Mouse (Mus musculus) forebrain, embryonic 16.5 days (tissue): ENCODE data around the gene Foxn3. TPM values are rescaled to one million over a fixed set of nuclear protein-coding genes. Genes with fewer than 3 reads are reported as not detected.

ENCODE experiments used
- ATAC-seq: fragments of 200-750 bp; cut with Nextera tagmentation; 2 replicates; pipeline ENCODE4 v1.8.0; 2017; ENCODE audit warnings: mild to moderate bottlenecking, moderate library complexity
- H3K27ac ChIP-seq: fragments of 300-500 bp; sonication (generic); 2 replicates; pipeline ENCODE4 v1.5.1; 2014; ENCODE audit warnings: low read length, control low read depth
- H3K27me3 ChIP-seq: fragments of 300-500 bp; sonication (generic); replicated peaks from 2 replicates; pipeline ENCODE4 v1.6.1; 2014; ENCODE audit warnings: low read length; ENCODE audit not compliant: control insufficient read depth, insufficient read depth
- H3K36me3 ChIP-seq: fragments of 300-500 bp; sonication (generic); 2 replicates; pipeline ENCODE4 v1.6.1; 2014; ENCODE audit not compliant: control insufficient read depth, insufficient read depth
- H3K4me1 ChIP-seq: fragments of 300-500 bp; sonication (generic); replicated peaks from 2 replicates; pipeline ENCODE4 v1.6.1; 2014; ENCODE audit warnings: low read length; ENCODE audit not compliant: control insufficient read depth, insufficient read depth
- H3K4me2 ChIP-seq: fragments of 300-500 bp; sonication (generic); 2 replicates; pipeline ENCODE4 v1.6.1; 2014; ENCODE audit warnings: mild to moderate bottlenecking, low read length, control low read depth
- H3K4me3 ChIP-seq: fragments of 300-500 bp; sonication (generic); replicated peaks from 2 replicates; pipeline ENCODE4 v1.5.1; 2014; ENCODE audit warnings: mild to moderate bottlenecking, low read length, control low read depth
- H3K9ac ChIP-seq: fragments of 300-500 bp; sonication (generic); replicated peaks from 2 replicates; pipeline ENCODE4 v1.6.1; 2014; ENCODE audit warnings: low read depth, low read length, control low read depth
- H3K9me3 ChIP-seq: fragments of 300-500 bp; sonication (generic); 2 replicates; pipeline ENCODE4 v1.6.1; 2016; ENCODE audit warnings: low read length; ENCODE audit not compliant: control insufficient read depth
- WGBS: fragments of 180-500 bp; shearing (Covaris S2); extraction: QIAGEN DNeasy Blood & Tissue Kit; methylation state at CpG from one replicate; pipeline ENCODE4 v1.1.7; 2014; 5-methylcytosine and 5-hydroxymethylcytosine counted together
- polyA plus RNA-seq: library from polyadenylated mRNA; unstranded; fragments of >200 nt; fragmentation: Nextera tagmentation; extraction: Ambion mirVana; gene quantifications from 2 replicates; pipeline ENCODE4 v1.2.1, GENCODE M21; 2015

Foxn3 gene
- polyA plus RNA-seq, 1 experiment from 2014 or later, result 78.0 TPM

DNA sequence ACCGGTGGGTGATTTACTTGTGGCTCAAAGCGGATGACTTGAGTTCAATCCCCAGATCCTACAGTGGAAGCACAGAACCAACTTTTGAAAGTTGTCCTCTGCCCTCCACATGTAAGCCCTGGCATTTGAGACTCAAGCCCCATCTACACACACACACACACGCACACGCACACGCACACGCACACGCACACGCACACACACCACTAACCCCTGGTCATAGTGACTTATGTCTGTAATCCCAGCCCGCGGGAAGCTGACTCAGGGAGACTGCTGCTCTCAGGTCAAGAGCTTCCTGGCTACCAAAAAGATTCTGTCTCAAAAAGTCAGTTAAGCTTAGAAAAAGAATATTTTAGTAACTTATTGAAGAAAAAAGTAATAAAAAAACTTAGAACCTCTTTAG lies 13.6 kb downstream of the Foxn3 start:
- 96% methylated on average over 10 of the region's 10 CpGs for WGBS
- Histone ChIP-seq H3K36me3 (no peaks in the 10 kb centered on the region), H3K4me2 (no peak overlapping the region), H3K27me3 (no peaks in the 10 kb centered on the region), H3K4me3 (no peak overlapping the region), H3K27ac (no peak overlapping the region), H3K4me1 (peaks cover 10% of the 10 kb centered on the region), H3K9me3 (no peaks in the 10 kb centered on the region), H3K9ac (no peak overlapping the region)
- no peak for ATAC-seq

DNA sequence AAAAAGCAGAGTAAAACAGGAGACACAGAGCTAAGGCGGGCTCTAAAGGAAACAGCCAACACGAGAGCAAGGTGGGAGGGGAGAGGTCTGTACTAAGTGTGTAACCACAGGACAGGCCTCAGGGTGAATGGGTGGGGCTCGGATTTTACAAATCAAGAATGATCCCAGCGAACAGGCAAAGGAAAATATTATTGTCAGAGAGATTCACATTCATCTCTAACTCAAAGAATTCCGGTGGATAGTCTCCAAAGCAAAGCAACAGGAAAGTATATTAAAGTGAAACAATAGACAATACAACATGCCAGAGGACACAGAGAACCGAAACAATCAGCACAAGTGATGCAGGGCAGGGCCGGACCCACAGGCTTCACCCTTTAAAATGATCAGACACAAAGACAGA lies 15.0 kb downstream of the Foxn3 start:
- no peaks in the 10 kb centered on the region for H3K9me3 ChIP-seq
- 87% methylated on average over 7 of the region's 7 CpGs for WGBS
- no peak for ATAC-seq

DNA sequence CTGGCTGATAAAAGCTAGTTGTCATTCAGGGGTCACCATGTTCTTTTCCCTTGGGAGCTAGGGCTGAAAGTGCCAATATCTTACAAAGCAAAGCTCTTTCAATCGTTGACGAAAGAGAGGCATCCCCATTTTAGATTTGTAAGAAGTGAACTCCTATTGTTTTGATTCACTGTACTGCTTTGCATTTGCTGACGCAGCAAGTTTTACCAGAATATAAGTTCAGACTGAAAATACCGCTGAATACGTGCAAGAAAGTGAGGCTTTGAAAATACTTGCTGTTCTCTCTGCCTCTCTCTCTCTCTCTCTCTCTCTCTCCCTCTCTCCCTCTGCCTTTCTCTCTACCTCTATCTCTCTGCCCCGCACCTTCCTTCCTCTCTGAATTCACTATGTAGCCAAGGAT lies 16.1 kb downstream of the Foxn3 start:
- H3K4me3 ChIP-seq, result no peak overlapping the region
- ATAC-seq, result no peak
- no peak overlapping the region for H3K27ac ChIP-seq
- H3K4me1 ChIP-seq, result peaks cover 7% of the 10 kb centered on the region
- no peaks in the 10 kb centered on the region for H3K9me3 ChIP-seq
- H3K4me2 ChIP-seq, result no peak overlapping the region
- H3K9ac ChIP-seq, result no peak overlapping the region
- no peaks in the 10 kb centered on the region for H3K27me3 ChIP-seq
- H3K36me3 ChIP-seq, result no peaks in the 10 kb centered on the region
- 83% methylated on average over 6 of the region's 6 CpGs for WGBS

More for the DNA sequence above, 15.0 kb downstream of the Foxn3 start:
- Histone ChIP-seq H3K4me1 (peaks cover 7% of the 10 kb centered on the region), H3K4me3 (no peak overlapping the region), H3K27me3 (no peaks in the 10 kb centered on the region), H3K27ac (no peak overlapping the region), H3K4me2 (no peak overlapping the region), H3K36me3 (no peaks in the 10 kb centered on the region), H3K9ac (no peak overlapping the region)

DNA sequence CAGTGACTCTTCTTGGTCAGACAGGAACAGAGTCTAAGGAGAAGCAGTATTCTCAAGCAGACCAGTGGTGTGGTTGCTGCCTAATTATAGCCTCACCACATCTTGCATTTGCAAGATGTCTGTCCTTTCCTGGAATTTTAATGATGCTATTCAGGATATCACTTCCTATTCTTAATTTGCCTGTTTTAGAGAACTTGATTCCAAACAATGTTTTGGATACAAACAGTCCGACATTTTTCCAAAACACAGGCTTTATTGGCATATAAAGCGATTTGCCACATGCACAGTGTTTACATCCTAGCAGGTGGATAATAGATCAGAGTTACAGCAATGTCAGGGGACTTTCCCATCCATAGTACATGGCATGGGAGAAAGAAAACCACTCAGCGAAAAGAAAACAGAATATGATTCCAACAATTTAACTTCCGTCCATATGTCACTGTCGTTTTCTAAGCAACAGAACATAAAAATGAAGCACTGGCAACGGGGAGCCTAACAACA lies 18.1 kb downstream of the Foxn3 start:
- H3K9me3 ChIP-seq, result no peaks in the 10 kb centered on the region
- H3K27me3 ChIP-seq, result no peaks in the 10 kb centered on the region
- H3K27ac ChIP-seq, result no peak overlapping the region; the same call in 1 of the 2 replicates
- 55% methylated on average over 6 of the region's 6 CpGs for WGBS
- no peaks in the 10 kb centered on the region for H3K36me3 ChIP-seq
- H3K4me3 ChIP-seq, result no peak overlapping the region
- peaks cover 7% of the 10 kb centered on the region for H3K4me1 ChIP-seq
- ATAC-seq, result no peak
- no peak overlapping the region for H3K9ac ChIP-seq
- H3K4me2 ChIP-seq, result no peak overlapping the region

DNA sequence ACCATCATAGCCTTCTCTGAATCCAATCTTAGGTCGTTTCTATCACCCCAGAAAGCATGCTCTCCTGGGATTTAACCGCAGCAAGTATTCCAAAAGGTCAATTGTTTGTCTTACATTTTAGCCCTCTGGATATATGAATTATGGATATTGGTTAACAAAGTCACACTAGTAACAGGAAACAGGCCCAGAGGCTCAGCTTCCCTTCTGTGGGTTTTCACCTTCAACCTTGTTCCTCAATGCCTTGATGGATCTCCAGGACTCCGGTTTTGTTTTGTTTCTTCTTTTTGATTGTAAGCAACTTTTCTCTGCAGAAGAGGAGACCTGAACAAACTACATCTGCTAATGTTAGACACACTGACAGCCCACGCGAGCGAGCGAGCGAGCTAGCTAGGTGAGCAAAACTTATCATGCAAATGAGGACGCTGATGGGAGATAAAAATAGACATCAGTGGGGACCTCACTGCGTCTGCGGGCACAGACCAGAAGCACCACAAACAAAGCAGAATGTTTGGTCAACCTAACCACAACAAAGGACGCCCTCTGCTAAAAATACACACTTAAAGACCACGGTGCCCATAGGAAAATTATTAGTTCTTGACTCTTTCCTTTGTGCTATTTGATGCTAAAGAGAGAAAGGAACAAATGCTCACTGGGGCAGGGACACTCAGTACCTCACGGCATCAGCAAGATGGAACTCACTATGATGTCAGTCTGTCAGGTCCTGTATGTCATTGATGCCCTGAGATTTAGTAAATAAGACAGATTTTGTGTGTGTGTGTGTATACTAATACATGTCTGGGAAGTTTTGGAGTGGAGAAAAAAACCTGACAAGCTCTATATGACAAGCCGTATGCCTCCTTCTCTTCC lies 18.9 kb downstream of the Foxn3 start:
- Histone ChIP-seq H3K36me3 (no peaks in the 10 kb centered on the region), H3K27me3 (no peaks in the 10 kb centered on the region), H3K4me3 (no peak overlapping the region), H3K4me1 (peaks cover 7% of the 10 kb centered on the region), H3K9ac (no peak overlapping the region), H3K9me3 (no peaks in the 10 kb centered on the region), H3K4me2 (no peak overlapping the region), H3K27ac (no peak overlapping the region; the same call in 1 of the 2 replicates)
- 87% methylated on average over 15 of the region's 15 CpGs for WGBS
- no peak for ATAC-seq

DNA sequence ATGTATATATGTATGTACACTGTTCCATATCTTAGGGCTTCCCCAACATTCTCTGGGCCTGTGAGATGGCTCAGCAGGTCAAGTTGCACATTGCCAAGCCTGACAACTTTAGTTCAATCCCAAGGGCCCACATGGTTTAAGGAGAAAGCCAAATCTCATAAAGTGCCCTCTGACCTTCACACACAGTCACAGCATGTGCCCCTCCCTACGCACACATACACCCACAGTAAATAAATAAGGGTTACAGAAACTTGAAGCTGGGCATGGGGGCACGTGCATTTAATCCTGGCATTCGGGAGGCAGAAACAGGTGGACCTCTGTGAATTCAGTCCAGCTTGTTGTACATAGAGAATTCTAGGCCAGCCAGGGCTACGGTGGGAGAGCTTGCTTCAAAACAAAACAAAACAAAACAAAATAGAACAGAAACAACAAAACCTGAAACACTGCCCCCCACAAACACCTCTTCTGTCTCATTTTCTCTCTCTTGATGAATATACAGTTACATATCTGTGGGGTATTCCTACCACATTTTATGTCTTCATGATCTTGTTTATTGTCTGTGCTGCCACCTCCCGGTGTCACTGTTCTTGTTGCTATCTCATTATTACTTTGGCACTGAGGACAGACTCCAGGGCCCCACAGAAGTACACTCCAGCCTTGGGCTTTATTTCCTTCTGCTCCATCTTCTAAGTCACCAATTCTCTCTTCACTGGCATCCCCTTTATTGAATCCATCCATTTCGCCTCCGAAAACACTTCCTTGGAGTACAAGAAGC lies 19.8 kb downstream of the Foxn3 start:
- Histone ChIP-seq H3K4me3 (no peak overlapping the region), H3K9me3 (no peaks in the 10 kb centered on the region), H3K4me1 (peaks cover 7% of the 10 kb centered on the region), H3K4me2 (no peak overlapping the region), H3K27ac (no peak overlapping the region), H3K27me3 (no peaks in the 10 kb centered on the region), H3K9ac (no peak overlapping the region), H3K36me3 (no peaks in the 10 kb centered on the region)
- no peak for ATAC-seq
- WGBS, result 96% methylated on average over 7 of the region's 7 CpGs

DNA sequence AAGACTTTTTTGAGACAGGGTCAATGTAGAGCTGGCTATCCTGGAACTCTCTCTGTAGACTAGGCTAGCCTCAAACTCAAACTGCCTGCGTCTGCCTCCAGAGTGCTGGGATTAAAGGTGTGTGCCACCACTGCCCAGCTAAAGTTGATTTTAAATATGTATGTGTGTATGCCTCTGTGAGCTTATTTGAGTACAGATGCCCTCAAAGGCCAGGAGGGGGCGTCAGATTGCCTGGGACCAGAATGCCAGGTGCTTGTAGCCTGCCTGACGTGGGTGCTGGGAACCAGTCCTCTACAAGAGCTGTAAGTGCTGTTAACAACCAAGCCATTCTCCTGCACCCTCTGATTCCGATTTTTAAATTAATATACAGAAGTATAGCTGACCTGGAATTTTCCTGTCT lies 23.2 kb downstream of the Foxn3 start:
- Histone ChIP-seq H3K4me3 (no peak overlapping the region), H3K9me3 (0 out of 2 replicates have a peak, but pooled peaks cover 3% of the 10 kb centered on the region), H3K36me3 (no peaks in the 10 kb centered on the region), H3K27me3 (no peaks in the 10 kb centered on the region), H3K4me2 (no peak overlapping the region), H3K4me1 (peaks cover 2% of the 10 kb centered on the region), H3K27ac (no peak overlapping the region), H3K9ac (no peak overlapping the region)
- ATAC-seq, result no peak
- WGBS, result 91% methylated on average over 4 of the region's 4 CpGs

DNA sequence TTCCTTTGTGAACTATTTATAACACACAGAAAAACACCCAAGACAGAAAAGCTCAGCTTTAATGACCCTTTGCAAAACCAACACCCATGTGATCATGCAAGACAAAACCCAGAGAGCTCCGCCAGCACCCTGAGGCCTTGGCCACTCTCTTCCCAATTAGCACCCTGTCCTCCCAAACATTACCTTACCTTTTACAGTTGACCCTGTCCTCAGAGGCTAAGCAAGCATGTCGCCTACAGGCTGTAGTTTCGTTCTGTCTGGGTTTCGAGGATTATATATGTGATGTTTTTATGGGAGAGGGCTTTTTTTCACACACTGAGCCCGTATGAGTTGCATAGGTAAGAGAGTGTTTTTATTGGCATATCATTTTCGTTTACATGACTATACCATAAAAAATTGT lies 26.1 kb downstream of the Foxn3 start:
- 94% methylated on average over 6 of the region's 6 CpGs for WGBS

DNA sequence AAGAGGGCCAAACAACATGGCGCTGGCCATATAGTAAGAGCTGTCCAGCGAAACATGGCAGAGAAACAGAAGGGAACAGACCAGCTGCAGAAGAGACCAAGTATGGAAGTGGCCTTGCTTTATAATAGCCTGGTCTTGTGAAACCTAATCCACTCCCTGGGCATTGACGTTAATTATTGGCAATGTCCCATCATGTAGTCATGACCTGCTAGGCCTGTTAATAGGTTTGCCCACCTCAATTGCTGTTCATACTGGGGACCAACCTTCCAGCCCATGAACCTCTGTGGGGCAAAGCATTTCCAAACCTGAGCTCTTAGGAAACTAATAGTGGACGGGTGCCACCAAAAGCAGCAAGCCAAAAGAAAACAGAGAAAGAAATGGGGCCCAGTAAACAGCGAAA lies 27.0 kb downstream of the Foxn3 start:
- Histone ChIP-seq H3K27me3 (no peaks in the 10 kb centered on the region), H3K9me3 (0 out of 2 replicates have a peak, but pooled peaks cover 9% of the 10 kb centered on the region), H3K4me1 (no peaks in the 10 kb centered on the region), H3K27ac (no peak overlapping the region), H3K4me2 (no peak overlapping the region), H3K4me3 (no peak overlapping the region), H3K9ac (no peak overlapping the region), H3K36me3 (no peaks in the 10 kb centered on the region)
- WGBS, result 98% methylated on average over 5 of the region's 5 CpGs
- no peak for ATAC-seq

More for the DNA sequence above, 26.1 kb downstream of the Foxn3 start:
- Histone ChIP-seq H3K4me2 (no peak overlapping the region), H3K4me1 (no peaks in the 10 kb centered on the region), H3K4me3 (no peak overlapping the region), H3K9me3 (0 out of 2 replicates have a peak, but pooled peaks cover 9% of the 10 kb centered on the region), H3K9ac (no peak overlapping the region), H3K27ac (no peak overlapping the region), H3K27me3 (no peaks in the 10 kb centered on the region), H3K36me3 (no peaks in the 10 kb centered on the region)
- no peak for ATAC-seq
